Mouse (Mus musculus): ENCODE measurements at regions not wholly inside any gene's neighbourhood (a gene's known extent, or its start where the extent isn't known, plus 50 kb on each side); places are given as distances from the start of the nearest gene placed in this dataset.

DNA sequence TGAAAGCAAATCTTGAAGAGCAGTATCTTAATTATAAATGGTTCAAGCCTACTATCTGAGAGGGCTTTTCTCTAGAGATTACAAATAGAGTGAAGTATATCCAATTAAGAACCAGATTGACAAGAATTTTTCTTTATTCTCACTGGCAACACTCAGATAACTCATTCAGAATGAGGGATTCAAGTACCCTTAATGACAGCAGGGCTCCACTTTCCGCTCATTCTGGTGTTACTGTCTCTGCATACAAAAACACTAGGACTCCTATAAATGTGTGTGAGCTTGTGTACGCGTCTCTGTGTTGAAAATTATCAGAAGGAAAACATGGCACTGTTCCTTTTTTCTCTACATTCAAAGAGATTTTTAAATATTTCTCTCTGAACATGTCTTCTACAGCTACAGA, 866.7 kb downstream of the Pcdh18 start:
- TF ChIP-seq CTCF (IDR thresholded peaks at IDR 0.05; ENCODE audit: low read depth) (no peak), EP300 (IDR thresholded peaks at IDR 0.05; ENCODE audit: low read depth) (no peak)
